ENCODE assay signal across 8 mouse cellular contexts in the genomic region with DNA sequence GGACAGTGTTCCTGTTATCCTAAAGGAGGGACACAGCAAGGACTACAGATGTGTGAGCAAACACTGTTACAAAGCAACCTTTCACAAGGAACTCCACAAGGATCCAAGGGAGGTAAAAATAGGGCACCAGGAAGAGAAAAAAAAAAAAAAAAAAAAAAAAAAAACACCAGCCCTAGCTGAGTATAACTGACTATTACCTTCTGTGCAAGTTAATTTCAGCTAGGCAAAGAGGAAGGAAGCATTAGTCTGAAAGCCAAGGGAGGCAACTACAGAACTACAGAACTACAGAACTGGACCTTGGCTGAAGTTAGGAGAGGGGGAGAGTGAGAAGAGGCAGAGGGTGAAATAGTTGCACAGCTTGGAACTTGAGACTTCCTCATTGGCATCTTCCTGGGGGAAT. TPM values are rescaled to one million over a fixed set of nuclear protein-coding genes. Genes with fewer than 3 reads are reported as not detected.
A peak's percentile ranks its signal among the peaks of the same experiment; 100 is the strongest.
DNase-seq lines count a peak whose midpoint lies in the region; ATAC-seq lines count a peak whose summit lies in the region.

No protein-coding gene starts in this region.

- peak overlapping the region; percentile 66; the same call in 1 of the 2 replicates for H3K4me2 ChIP-seq in embryonic facial prominence, embryonic 13.5 days
- H3K4me2 ChIP-seq in limb, embryonic 13.5 days (replicated peaks): peak overlapping the region; percentile 71

- H3K4me1 ChIP-seq in heart, embryonic 10.5 days: 0 out of 2 replicates have a peak, but pooled peaks cover 3% of the 10 kb centered on the region
- H3K4me1 ChIP-seq in embryonic facial prominence, embryonic 13.5 days: peaks cover 11% of the 10 kb centered on the region
- H3K4me1 ChIP-seq in limb, embryonic 13.5 days: peaks cover 3% of the 10 kb centered on the region; the same call in 1 of the 2 replicates

- no peaks in the 10 kb centered on the region for H3K36me3 ChIP-seq in heart, embryonic 10.5 days
- no peaks in the 10 kb centered on the region for H3K36me3 ChIP-seq in embryonic facial prominence, embryonic 13.5 days
- H3K36me3 ChIP-seq in limb, embryonic 13.5 days: no peaks in the 10 kb centered on the region

- no peak for ATAC-seq in embryonic facial prominence, embryonic 13.5 days (ENCODE audit: insufficient number of reproducible peaks, insufficient read depth, low FRiP score, low TSS enrichment, low read depth)
- ATAC-seq in limb, embryonic 13.5 days (ENCODE audit: low FRiP score, low read depth): no peak
- no peak for ATAC-seq in megakaryocyte-erythroid progenitor cell, adult 5-6 weeks (replicated peaks; ENCODE audit: low FRiP score, low TSS enrichment, poor library complexity, severe bottlenecking)

- no peak for DNase-seq in heart, embryonic 10.5 days (ENCODE audit: low spot score)
- DNase-seq in heart, postnatal 25 days (ENCODE audit: low spot score): no peak
- peak; percentile 19 for DNase-seq in 3134 (ENCODE audit: extremely low read depth, insufficient read length, low spot score)
- DNase-seq in thymus, postnatal 14 days: no peak
- no peak for DNase-seq in MN1 (ENCODE audit: low spot score)

- intact Hi-C loops in heart, postnatal 25 days (cut with DNase I): loop anchor here (2.0 kb wide), 2 partner anchors 15 to 57 kb away; partner anchors contain the start of gene Trpm7

- H3K4me3 ChIP-seq in heart, embryonic 10.5 days: 0 out of 2 replicates have a peak overlapping the region, but pooled peaks have one; percentile 79
- no peak overlapping the region for H3K4me3 ChIP-seq in embryonic facial prominence, embryonic 13.5 days
- H3K4me3 ChIP-seq in limb, embryonic 13.5 days: no peak overlapping the region

- H3K9ac ChIP-seq in embryonic facial prominence, embryonic 13.5 days: no peak overlapping the region
- H3K9ac ChIP-seq in limb, embryonic 13.5 days: no peak overlapping the region

- peak overlapping the region; percentile 96; the same call in 1 of the 2 replicates for H3K27ac ChIP-seq in heart, embryonic 10.5 days
- peak overlapping the region; percentile 99; the same call in 1 of the 2 replicates for H3K27ac ChIP-seq in embryonic facial prominence, embryonic 13.5 days
- peak overlapping the region; percentile 98; the same call in 1 of the 2 replicates for H3K27ac ChIP-seq in limb, embryonic 13.5 days

- H3K27me3 ChIP-seq in heart, embryonic 10.5 days (ENCODE audit: insufficient read depth, poor library complexity, severe bottlenecking): no peaks in the 10 kb centered on the region
- no peaks in the 10 kb centered on the region for H3K27me3 ChIP-seq in embryonic facial prominence, embryonic 13.5 days
- H3K27me3 ChIP-seq in limb, embryonic 13.5 days: no peaks in the 10 kb centered on the region

- H3K9me3 ChIP-seq in heart, embryonic 10.5 days: no peaks in the 10 kb centered on the region
- H3K9me3 ChIP-seq in embryonic facial prominence, embryonic 13.5 days: no peaks in the 10 kb centered on the region
- no peaks in the 10 kb centered on the region for H3K9me3 ChIP-seq in limb, embryonic 13.5 days

RNA-seq across cellular contexts. Expression of gene Sppl2a, which starts 0.9 kb away (rescaled TPM):
- polyA plus RNA-seq in heart, embryonic 10.5 days (2016; fragmentation: Nextera tagmentation; extraction: Ambion mirVana): 28.6 and 33.6 TPM in 2 replicates
- total RNA-seq in heart, postnatal 25 days (2021): 10 to 100 TPM; 45.3 to 53.2 TPM
- 56.1 and 59.3 TPM in 2 replicates for polyA plus RNA-seq in embryonic facial prominence, embryonic 13.5 days (2015; fragmentation: Nextera tagmentation; extraction: Ambion mirVana)
- polyA plus RNA-seq in limb, embryonic 13.5 days (2015; fragmentation: Nextera tagmentation; extraction: Ambion mirVana): 51.2 and 53.2 TPM in 2 replicates
- total RNA-seq in megakaryocyte-erythroid progenitor cell, adult 5-6 weeks (2014; fragmentation: Nextera tagmentation): 40.2 and 44.1 TPM in 2 replicates
- 36.9 and 41.0 TPM in 2 replicates for total RNA-seq in megakaryocyte-erythroid progenitor cell, adult 5-6 weeks (2017)

RNA-seq across cellular contexts. Expression of gene Trpm7, which starts 57.9 kb away (rescaled TPM):
- polyA plus RNA-seq in heart, embryonic 10.5 days (2016; fragmentation: Nextera tagmentation; extraction: Ambion mirVana): 41.3 and 48.5 TPM in 2 replicates
- 10 to 100 TPM; 24.9 to 30.8 TPM for total RNA-seq in heart, postnatal 25 days (2021)
- polyA plus RNA-seq in embryonic facial prominence, embryonic 13.5 days (2015; fragmentation: Nextera tagmentation; extraction: Ambion mirVana): 64.0 and 65.6 TPM in 2 replicates
- polyA plus RNA-seq in limb, embryonic 13.5 days (2015; fragmentation: Nextera tagmentation; extraction: Ambion mirVana): 65.3 and 69.5 TPM in 2 replicates
- total RNA-seq in megakaryocyte-erythroid progenitor cell, adult 5-6 weeks (2014; fragmentation: Nextera tagmentation): 72.4 and 74.8 TPM in 2 replicates
- total RNA-seq in megakaryocyte-erythroid progenitor cell, adult 5-6 weeks (2017): 69.3 and 121 TPM in 2 replicates
